Mouse (Mus musculus): Measurements from ENCODE around the gene Bok. TPM values are rescaled to one million over a fixed set of nuclear protein-coding genes. Genes with fewer than 3 reads are reported as not detected.

The Bok gene
- polyA plus RNA-seq, 1 experiment from 2014 or later = 79.8 TPM

DNA sequence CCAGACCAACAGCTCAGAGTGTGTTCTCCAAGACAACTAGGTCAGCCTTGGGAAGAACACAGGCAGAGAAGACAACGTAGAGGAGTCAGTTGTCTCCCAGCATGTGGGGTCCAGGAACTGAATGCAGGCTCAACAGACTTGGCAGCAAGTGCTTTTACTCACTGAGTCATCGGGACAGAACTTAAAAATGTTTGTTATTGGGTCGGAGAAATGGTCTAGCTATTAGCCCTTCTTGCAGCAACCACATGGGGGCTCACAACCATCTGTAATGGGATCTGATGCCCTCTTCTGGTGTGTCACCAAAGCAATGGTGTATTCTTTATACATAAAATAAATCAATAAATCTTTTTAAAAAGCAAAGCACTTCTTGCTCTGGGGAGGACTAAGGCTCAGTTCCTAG lies 40.7 kb downstream of the Bok start:
- no peak overlapping the region for H3K4me2 ChIP-seq (replicated peaks)
- no peaks in the 10 kb centered on the region for H3K27me3 ChIP-seq (ENCODE audit: control insufficient read depth, insufficient read depth, low read length)
- H3K9me3 ChIP-seq (ENCODE audit: control insufficient read depth, low read length) = no peaks in the 10 kb centered on the region
- no peak for ATAC-seq (ENCODE audit: low FRiP score)
- WGBS = 82% methylated on average over 3 of the region's 3 CpGs
- H3K36me3 ChIP-seq (replicated peaks; ENCODE audit: control insufficient read depth, insufficient read depth) = 0 out of 2 replicates have a peak, but pooled peaks cover 9% of the 10 kb centered on the region
- H3K4me3 ChIP-seq (replicated peaks; ENCODE audit: low read length) = no peak overlapping the region
- H3K9ac ChIP-seq = no peak overlapping the region
- no peak for DNase-seq (ENCODE audit: low spot score)
- no peak overlapping the region for H3K27ac ChIP-seq
- H3K4me1 ChIP-seq (replicated peaks; ENCODE audit: control insufficient read depth, insufficient read depth, low read length) = no peaks in the 10 kb centered on the region

DNA sequence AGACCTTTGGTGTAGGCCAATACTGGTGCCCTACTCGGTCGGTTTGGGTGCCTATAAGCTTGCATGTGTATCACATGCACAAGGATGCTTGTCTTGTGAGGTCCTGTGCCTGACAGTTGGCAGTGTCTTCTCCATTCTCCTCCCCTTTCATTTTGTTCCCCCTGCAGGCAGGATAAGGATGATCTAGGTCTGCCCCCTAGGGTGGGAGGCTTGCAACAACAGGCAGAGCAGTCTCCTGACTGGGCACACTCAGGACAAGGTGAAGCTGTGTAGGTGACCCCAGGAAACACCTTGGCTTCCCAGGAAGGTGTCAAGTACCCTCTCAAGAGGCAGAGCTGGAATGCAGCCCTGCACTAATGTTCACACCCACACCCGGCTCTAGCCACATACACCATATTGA lies 41.5 kb downstream of the Bok start:
- DNase-seq (ENCODE audit: low spot score) = peak; percentile 34
- no peaks in the 10 kb centered on the region for H3K9me3 ChIP-seq (ENCODE audit: control insufficient read depth, low read length)
- H3K9ac ChIP-seq = no peak overlapping the region
- 85% methylated on average over 3 of the region's 3 CpGs for WGBS
- H3K36me3 ChIP-seq (replicated peaks; ENCODE audit: control insufficient read depth, insufficient read depth) = 0 out of 2 replicates have a peak, but pooled peaks cover 9% of the 10 kb centered on the region
- H3K4me2 ChIP-seq (replicated peaks) = no peak overlapping the region
- peaks cover 4% of the 10 kb centered on the region for H3K4me1 ChIP-seq (replicated peaks; ENCODE audit: control insufficient read depth, insufficient read depth, low read length)
- no peak overlapping the region for H3K4me3 ChIP-seq (replicated peaks; ENCODE audit: low read length)
- H3K27me3 ChIP-seq (ENCODE audit: control insufficient read depth, insufficient read depth, low read length) = no peaks in the 10 kb centered on the region
- no peak overlapping the region for H3K27ac ChIP-seq
- 0 out of 2 replicates have a peak, but pooled peaks have one; percentile 35 for ATAC-seq (ENCODE audit: low FRiP score)

DNA sequence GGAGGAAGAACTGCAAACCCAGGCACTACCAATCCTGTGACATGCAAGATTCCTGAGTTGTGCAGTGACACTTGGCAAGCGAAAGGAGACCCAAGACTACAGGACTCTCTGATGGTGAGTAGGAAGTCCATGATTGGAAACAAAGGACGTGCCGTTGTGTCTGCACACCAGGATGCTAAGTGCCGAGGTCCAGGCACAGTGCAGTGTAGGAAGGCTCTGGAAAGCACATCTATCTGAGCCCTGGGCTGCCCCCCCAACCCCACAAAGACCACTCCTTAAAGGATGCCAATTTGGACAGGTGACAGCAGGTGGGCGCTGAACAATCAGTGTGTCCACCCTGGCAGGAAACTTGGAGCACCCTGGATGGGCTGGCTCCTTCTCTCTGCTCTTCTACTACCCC lies 45.6 kb downstream of the Bok start:
- Histone ChIP-seq H3K9me3 (ENCODE audit: control insufficient read depth, low read length) (no peaks in the 10 kb centered on the region), H3K36me3 (replicated peaks; ENCODE audit: control insufficient read depth, insufficient read depth) (no peaks in the 10 kb centered on the region), H3K4me1 (replicated peaks; ENCODE audit: control insufficient read depth, insufficient read depth, low read length) (peaks cover 8% of the 10 kb centered on the region), H3K4me2 (replicated peaks) (no peak overlapping the region; the same call in 1 of the 2 replicates), H3K9ac (no peak overlapping the region), H3K4me3 (replicated peaks; ENCODE audit: low read length) (no peak overlapping the region), H3K27ac (no peak overlapping the region), H3K27me3 (ENCODE audit: control insufficient read depth, insufficient read depth, low read length) (no peaks in the 10 kb centered on the region)
- no peak for DNase-seq (ENCODE audit: low spot score)
- 87% methylated on average over 5 of the region's 5 CpGs for WGBS
- ATAC-seq (ENCODE audit: low FRiP score) = no peak

DNA sequence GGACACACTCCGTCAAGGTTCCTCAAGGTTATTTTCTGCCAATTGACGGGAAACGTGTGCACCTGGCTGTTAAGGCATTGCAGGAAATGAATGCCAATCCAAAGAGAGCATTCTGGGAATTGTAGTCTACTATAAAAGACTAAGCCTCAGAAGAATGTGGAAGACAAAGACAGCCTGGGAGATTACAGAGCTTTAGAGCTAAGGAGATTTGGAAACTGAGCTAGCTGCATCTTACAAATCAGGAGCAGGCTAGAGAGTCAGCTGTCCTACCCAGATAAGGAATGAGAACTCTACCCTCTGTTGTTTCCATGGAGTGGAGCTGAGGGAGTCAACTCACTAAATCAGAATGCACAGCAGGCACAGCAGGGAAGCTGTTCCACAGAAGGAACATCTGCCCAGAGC lies 46.4 kb downstream of the Bok start:
- Histone ChIP-seq H3K4me1 (replicated peaks; ENCODE audit: control insufficient read depth, insufficient read depth, low read length) (peaks cover 8% of the 10 kb centered on the region), H3K4me2 (replicated peaks) (peak overlapping the region; percentile 22; the same call in 1 of the 2 replicates), H3K27me3 (ENCODE audit: control insufficient read depth, insufficient read depth, low read length) (no peaks in the 10 kb centered on the region), H3K36me3 (replicated peaks; ENCODE audit: control insufficient read depth, insufficient read depth) (no peaks in the 10 kb centered on the region), H3K9me3 (ENCODE audit: control insufficient read depth, low read length) (no peaks in the 10 kb centered on the region), H3K9ac (no peak overlapping the region), H3K4me3 (replicated peaks; ENCODE audit: low read length) (no peak overlapping the region), H3K27ac (peak overlapping the region; percentile 75)
- ATAC-seq (ENCODE audit: low FRiP score) (peak; percentile 52), DNase-seq (ENCODE audit: low spot score) (peak; percentile 51)
- WGBS = 10% methylated on average over 3 of the region's 3 CpGs

DNA sequence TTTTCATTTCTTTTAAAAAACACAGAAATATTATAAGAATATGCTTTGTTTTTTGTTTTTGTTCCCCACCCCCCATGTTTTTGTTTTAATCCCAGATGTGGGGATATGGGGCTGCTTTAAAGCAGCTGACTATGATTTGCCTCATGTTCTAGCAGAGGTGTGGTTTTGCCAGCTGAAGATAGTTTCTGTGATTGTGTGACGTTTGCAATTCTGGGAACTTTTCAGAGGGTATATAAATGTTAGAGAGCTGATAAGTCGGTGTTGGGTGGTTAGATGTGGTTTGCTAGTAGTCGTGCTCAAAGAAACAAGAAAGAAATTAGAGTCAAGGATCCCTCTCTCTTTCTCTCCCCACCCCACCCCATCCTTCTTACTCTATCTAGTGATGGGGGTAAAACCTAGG lies 50.4 kb downstream of the Bok start:
- no peak overlapping the region for H3K27ac ChIP-seq
- H3K27me3 ChIP-seq (ENCODE audit: control insufficient read depth, insufficient read depth, low read length) = no peaks in the 10 kb centered on the region
- DNase-seq (ENCODE audit: low spot score) (no peak), ATAC-seq (ENCODE audit: low FRiP score) (no peak)
- H3K4me3 ChIP-seq (replicated peaks; ENCODE audit: low read length) = no peak overlapping the region
- H3K9me3 ChIP-seq (ENCODE audit: control insufficient read depth, low read length) = no peaks in the 10 kb centered on the region
- WGBS = 98% methylated on average over 3 of the region's 3 CpGs
- peaks cover 8% of the 10 kb centered on the region for H3K4me1 ChIP-seq (replicated peaks; ENCODE audit: control insufficient read depth, insufficient read depth, low read length)
- H3K36me3 ChIP-seq (replicated peaks; ENCODE audit: control insufficient read depth, insufficient read depth) = no peaks in the 10 kb centered on the region
- no peak overlapping the region for H3K9ac ChIP-seq
- no peak overlapping the region for H3K4me2 ChIP-seq (replicated peaks)

DNA sequence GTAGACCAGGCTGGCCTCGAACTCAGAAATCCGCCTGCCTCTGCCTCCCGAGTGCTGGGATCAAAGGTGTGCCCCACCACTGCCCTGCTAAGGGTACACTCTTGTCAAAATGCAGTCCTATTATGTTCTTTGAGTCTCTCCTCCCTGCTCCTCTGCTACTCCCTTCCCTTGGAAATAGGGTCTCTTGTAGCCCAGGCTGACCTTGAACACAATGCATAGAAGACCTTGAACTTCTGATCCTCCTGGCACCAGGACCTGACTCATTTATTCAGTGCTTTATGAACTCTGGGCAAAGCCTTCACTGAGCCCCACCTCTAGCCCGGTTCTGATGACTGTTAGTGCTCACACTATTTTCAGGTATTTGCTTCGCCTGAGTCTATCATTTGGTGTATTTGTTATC lies 52.3 kb downstream of the Bok start:
- Histone ChIP-seq H3K4me3 (replicated peaks; ENCODE audit: low read length) (no peak overlapping the region), H3K4me2 (replicated peaks) (no peak overlapping the region), H3K27ac (no peak overlapping the region), H3K9ac (no peak overlapping the region), H3K27me3 (ENCODE audit: control insufficient read depth, insufficient read depth, low read length) (no peaks in the 10 kb centered on the region), H3K9me3 (ENCODE audit: control insufficient read depth, low read length) (no peaks in the 10 kb centered on the region), H3K36me3 (replicated peaks; ENCODE audit: control insufficient read depth, insufficient read depth) (0 out of 2 replicates have a peak, but pooled peaks cover under 1% of the 10 kb centered on the region), H3K4me1 (replicated peaks; ENCODE audit: control insufficient read depth, insufficient read depth, low read length) (no peaks in the 10 kb centered on the region)
- WGBS = 96% methylated on average over 5 of the region's 5 CpGs
- no peak for ATAC-seq (ENCODE audit: low FRiP score)
- no peak for DNase-seq (ENCODE audit: low spot score)

DNA sequence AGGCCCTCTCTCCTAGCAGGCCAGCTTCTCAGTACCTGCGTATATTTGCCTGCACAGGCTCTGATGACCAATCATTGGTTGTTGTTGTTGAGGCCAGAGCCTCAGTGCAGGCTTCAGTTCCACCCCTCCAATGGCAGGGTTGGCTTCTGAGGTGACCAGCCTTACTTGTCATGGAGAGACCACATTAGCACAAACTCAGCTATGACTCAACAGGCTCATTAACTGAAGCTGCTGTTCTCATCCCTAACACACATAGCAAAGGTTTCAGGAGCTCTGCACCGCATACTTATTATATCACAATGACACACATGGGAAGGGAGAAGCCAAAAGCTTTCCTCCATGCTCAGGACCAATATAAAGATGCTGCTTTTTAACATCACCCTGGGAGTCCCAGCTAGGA lies 55.2 kb downstream of the Bok start:
- Histone ChIP-seq H3K4me3 (replicated peaks; ENCODE audit: low read length) (no peak overlapping the region), H3K36me3 (replicated peaks; ENCODE audit: control insufficient read depth, insufficient read depth) (peaks cover 4% of the 10 kb centered on the region; the same call in 1 of the 2 replicates), H3K9ac (no peak overlapping the region), H3K4me2 (replicated peaks) (no peak overlapping the region), H3K4me1 (replicated peaks; ENCODE audit: control insufficient read depth, insufficient read depth, low read length) (no peaks in the 10 kb centered on the region), H3K27ac (no peak overlapping the region), H3K9me3 (ENCODE audit: control insufficient read depth, low read length) (no peaks in the 10 kb centered on the region), H3K27me3 (ENCODE audit: control insufficient read depth, insufficient read depth, low read length) (no peaks in the 10 kb centered on the region)
- 96% methylated on average over 2 of the region's 2 CpGs for WGBS
- ATAC-seq (ENCODE audit: low FRiP score) = no peak
- DNase-seq (ENCODE audit: low spot score) = no peak

DNA sequence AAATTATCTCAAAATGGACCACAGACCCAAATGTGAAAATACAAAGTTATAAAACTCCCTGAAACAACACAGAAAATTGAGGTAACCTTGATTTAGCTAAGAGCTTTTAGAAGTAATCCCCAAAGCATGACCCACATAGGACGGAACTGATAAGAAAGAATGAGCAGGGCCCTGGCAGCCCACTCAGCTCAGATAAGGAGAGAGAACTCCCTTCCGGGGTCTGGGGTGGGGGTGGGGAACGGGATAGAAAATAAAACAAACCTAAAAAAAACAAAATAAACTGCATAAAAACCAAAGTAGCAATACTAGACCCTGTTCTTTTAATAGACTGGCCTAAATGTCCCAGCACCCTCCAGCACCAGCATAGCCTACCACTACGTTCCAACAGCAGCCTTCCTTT lies 56.5 kb downstream of the Bok start:
- no peaks in the 10 kb centered on the region for H3K4me1 ChIP-seq (replicated peaks; ENCODE audit: control insufficient read depth, insufficient read depth, low read length)
- no peaks in the 10 kb centered on the region for H3K9me3 ChIP-seq (ENCODE audit: control insufficient read depth, low read length)
- 91% methylated on average over 4 of the region's 4 CpGs for WGBS
- no peak overlapping the region for H3K4me2 ChIP-seq (replicated peaks)
- H3K9ac ChIP-seq = no peak overlapping the region
- ATAC-seq (ENCODE audit: low FRiP score) (no peak), DNase-seq (ENCODE audit: low spot score) (no peak)
- H3K27ac ChIP-seq = no peak overlapping the region
- peaks cover 9% of the 10 kb centered on the region for H3K36me3 ChIP-seq (replicated peaks; ENCODE audit: control insufficient read depth, insufficient read depth)
- H3K27me3 ChIP-seq (ENCODE audit: control insufficient read depth, insufficient read depth, low read length) = no peaks in the 10 kb centered on the region
- no peak overlapping the region for H3K4me3 ChIP-seq (replicated peaks; ENCODE audit: low read length)

DNA sequence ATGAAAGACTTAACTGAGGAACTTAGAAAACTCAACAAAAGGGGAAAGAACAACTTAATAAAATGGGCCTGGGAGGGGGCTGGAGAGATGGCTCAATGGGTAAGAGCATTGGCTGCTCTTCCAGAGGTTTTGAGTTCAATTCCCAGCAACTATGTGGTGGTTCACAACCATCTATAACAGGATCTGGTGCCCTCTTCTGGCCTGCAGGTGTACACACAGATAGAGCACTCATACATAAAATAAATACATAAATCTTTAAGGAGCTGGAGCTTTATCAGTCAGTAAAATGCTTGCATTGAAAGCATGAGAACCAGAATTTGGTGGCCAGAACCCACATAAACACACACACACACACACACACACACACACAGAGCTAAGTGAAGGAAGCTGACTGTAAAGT lies 57.5 kb downstream of the Bok start:
- Histone ChIP-seq H3K4me2 (replicated peaks) (no peak overlapping the region), H3K4me1 (replicated peaks; ENCODE audit: control insufficient read depth, insufficient read depth, low read length) (no peaks in the 10 kb centered on the region), H3K27ac (no peak overlapping the region), H3K27me3 (ENCODE audit: control insufficient read depth, insufficient read depth, low read length) (no peaks in the 10 kb centered on the region), H3K36me3 (replicated peaks; ENCODE audit: control insufficient read depth, insufficient read depth) (peaks cover 12% of the 10 kb centered on the region), H3K9ac (no peak overlapping the region), H3K4me3 (replicated peaks; ENCODE audit: low read length) (no peak overlapping the region), H3K9me3 (ENCODE audit: control insufficient read depth, low read length) (no peaks in the 10 kb centered on the region)
- no peak for DNase-seq (ENCODE audit: low spot score)
- ATAC-seq (ENCODE audit: low FRiP score) = no peak

Data from hindbrain, embryonic 14.5 days (tissue).